In the genomic region with DNA sequence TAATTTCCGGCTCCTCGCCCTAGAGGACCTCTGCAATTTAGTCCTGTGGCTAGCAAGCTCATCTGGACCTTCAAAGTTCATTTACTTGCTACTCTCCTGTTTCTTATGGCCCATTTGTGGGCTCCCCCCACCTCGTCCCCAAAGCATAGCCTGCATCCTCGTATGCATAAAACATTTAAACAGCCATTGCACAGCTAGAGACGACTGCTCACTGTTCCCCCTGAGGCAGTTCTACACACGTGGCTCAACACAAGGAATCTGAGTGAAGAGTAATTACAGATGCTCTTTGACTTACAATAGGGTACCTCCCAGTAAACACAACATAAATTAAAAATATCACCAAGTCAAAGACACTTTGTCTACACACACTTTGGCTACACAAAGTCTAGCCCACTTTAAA, we compare ENCODE assay signal across 22 mouse cellular contexts.
"Had no signal": no experiment of that assay in that cellular context is flagged by ENCODE, and none has a peak within 500 bp of the region (broad histone marks: within the 10 kb centered on the region; RNA-seq: fewer than 3 reads in every experiment).

No protein-coding gene starts in this region.

- H3K4me1 ChIP-seq: kidney, embryonic 15.5 days had no signal

- H3K4me2 ChIP-seq: heart, embryonic 12.5 days; hindbrain, embryonic 13.5 days; hindbrain, embryonic 15.5 days; kidney, embryonic 15.5 days; limb, embryonic 13.5 days; limb, embryonic 15.5 days had no signal

- ATAC-seq: hindbrain, postnatal 0 days; intestine, embryonic 16.5 days had no signal

- H3K27ac ChIP-seq: heart, embryonic 10.5 days; hindbrain, embryonic 13.5 days; hindbrain, embryonic 15.5 days; hindbrain, postnatal 0 days; kidney, embryonic 15.5 days; kidney, postnatal 0 days; limb, embryonic 13.5 days; limb, embryonic 15.5 days had no signal

- H3K9me3 ChIP-seq: heart, embryonic 10.5 days; heart, embryonic 12.5 days; hindbrain, embryonic 13.5 days; hindbrain, embryonic 15.5 days; kidney, embryonic 15.5 days; limb, embryonic 13.5 days; limb, embryonic 15.5 days had no signal

- H3K36me3 ChIP-seq: heart, embryonic 10.5 days; heart, embryonic 12.5 days; hindbrain, embryonic 13.5 days; hindbrain, embryonic 15.5 days; kidney, embryonic 15.5 days; limb, embryonic 13.5 days; limb, embryonic 15.5 days had no signal

- H3K4me3 ChIP-seq: heart, embryonic 10.5 days; heart, embryonic 12.5 days; hindbrain, embryonic 13.5 days; hindbrain, embryonic 15.5 days; kidney, embryonic 15.5 days; limb, embryonic 13.5 days; limb, embryonic 15.5 days had no signal

- DNase-seq: gastrocnemius, postnatal 14 days; gastrocnemius, postnatal 36 days; heart, adult 18-20 months; heart, postnatal 10 days; kidney, adult 11 months; kidney, adult 2 months; kidney, adult 9 months; kidney, postnatal 14 days; kidney, postnatal 36 days; layer of hippocampus, adult 9-11 months; layer of hippocampus, postnatal 36 days; left cerebral cortex, postnatal 4 days had no signal

- H3K27me3 ChIP-seq: heart, embryonic 12.5 days; hindbrain, embryonic 13.5 days; hindbrain, embryonic 15.5 days; kidney, embryonic 15.5 days; limb, embryonic 15.5 days had no signal

- H3K9ac ChIP-seq: heart, embryonic 12.5 days; hindbrain, embryonic 13.5 days; hindbrain, embryonic 15.5 days; kidney, embryonic 15.5 days; limb, embryonic 13.5 days; limb, embryonic 15.5 days had no signal
